Mouse (Mus musculus) spleen, adult 2 months (tissue): ENCODE results near the gene Ofcc1.

ENCODE experiments used
- CTCF ChIP-seq: fragments of 200-500 bp; IDR thresholded peaks from 2 replicates; pipeline ENCODE4 v1.5.1; 2011; ENCODE audit warnings: mild to moderate bottlenecking, inconsistent platforms; ENCODE audit not compliant: insufficient read depth, insufficient read length, insufficient replicate concordance; ENCODE audit errors: extremely low read depth
- POLR2A ChIP-seq: fragments of 200-500 bp; IDR thresholded peaks from 2 replicates; pipeline ENCODE4 v1.6.1; 2011; ENCODE audit warnings: low read depth, low read length, inconsistent platforms

GRCm38 (mm10) chr13:40263087-40263807 lies 98.0 kb downstream of the Ofcc1 start:
- no peak for TF ChIP-seq CTCF
- TF ChIP-seq POLR2A, result no peak
